Mouse (Mus musculus): Measurements from ENCODE around the gene Jmy.

DNA sequence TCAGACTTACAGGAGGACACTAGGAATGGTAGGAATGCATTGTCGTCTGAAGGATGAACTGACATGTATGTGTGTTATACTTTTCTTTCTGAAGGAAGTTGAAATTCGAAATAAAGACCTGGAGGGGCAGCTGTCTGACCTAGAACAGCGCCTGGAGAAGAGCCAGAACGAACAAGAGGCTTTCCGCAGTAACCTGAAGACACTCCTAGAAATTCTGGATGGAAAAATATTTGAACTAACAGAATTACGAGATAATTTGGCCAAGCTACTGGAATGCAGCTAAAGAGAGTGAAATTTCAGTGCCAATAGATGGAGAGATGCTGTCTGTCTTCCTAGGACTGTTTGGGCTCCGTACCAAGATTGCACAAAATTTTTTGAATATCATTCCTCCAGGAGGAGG, 97.7 kb downstream of the Jmy start:
- TF ChIP-seq USF1 (IDR thresholded peaks at IDR 0.05; ENCODE audit: low read depth) (no peak), MAX (IDR thresholded peaks at IDR 0.05; ENCODE audit: low read depth) (no peak)
